Mouse (Mus musculus): ENCODE results near the gene Elfn2.

GRCm38 (mm10) chr15:78749855-78750254 lies 31.3 kb upstream of the Elfn2 start:
- TF ChIP-seq POLR2A (IDR thresholded peaks at IDR 0.05; ENCODE audit: control insufficient read depth, extremely low read depth, insufficient read depth, low read length, poor library complexity) (no peak), CTCF (IDR thresholded peaks at IDR 0.05; ENCODE audit: borderline replicate concordance, control insufficient read depth, extremely low read depth, insufficient read depth, low read length, poor library complexity) (no peak)

Data from thymus, adult 2 months (tissue).